Mouse (Mus musculus) stomach, embryonic 16.5 days (tissue): Measurements from ENCODE around the gene Prkg1. TPM values are rescaled to one million over a fixed set of nuclear protein-coding genes. Genes with fewer than 3 reads are reported as not detected.

Experiments
- ATAC-seq: fragments of 200-750 bp; cut with Nextera tagmentation; 2 replicates; pipeline ENCODE4 v1.8.0; 2017; ENCODE audit warnings: moderate number of reproducible peaks, moderate TSS enrichment; ENCODE audit not compliant: insufficient read depth, low FRiP score
- H3K27ac ChIP-seq: fragments of 300-500 bp; sonication (generic); 2 replicates; pipeline ENCODE4 v1.5.1; 2014; ENCODE audit warnings: low read length
- H3K27me3 ChIP-seq: fragments of 300-500 bp; sonication (generic); 2 replicates; pipeline ENCODE4 v1.6.1; 2014; ENCODE audit warnings: low read length, control low read depth, mixed read lengths; ENCODE audit not compliant: control insufficient read depth, insufficient read depth
- H3K36me3 ChIP-seq: fragments of 300-500 bp; sonication (generic); 2 replicates; pipeline ENCODE4 v1.6.1; 2014; ENCODE audit warnings: low read length; ENCODE audit not compliant: control insufficient read depth, insufficient read depth
- H3K4me1 ChIP-seq: fragments of 300-500 bp; sonication (generic); 2 replicates; pipeline ENCODE4 v1.6.1; 2014; ENCODE audit warnings: low read length, control low read depth, mixed read lengths; ENCODE audit not compliant: control insufficient read depth, insufficient read depth
- H3K4me2 ChIP-seq: fragments of 300-500 bp; sonication (generic); 2 replicates; pipeline ENCODE4 v1.6.1; 2014; ENCODE audit warnings: low read depth, low read length, mixed read lengths
- H3K4me3 ChIP-seq: fragments of 300-500 bp; sonication (generic); replicated peaks from 2 replicates; pipeline ENCODE4 v1.5.1; 2014; ENCODE audit warnings: mild to moderate bottlenecking, low read length
- H3K9ac ChIP-seq: fragments of 300-500 bp; sonication (generic); 2 replicates; pipeline ENCODE4 v1.6.1; 2014; ENCODE audit warnings: low read length
- H3K9me3 ChIP-seq: fragments of 300-500 bp; sonication (generic); replicated peaks from 2 replicates; pipeline ENCODE4 v1.6.1; 2016; ENCODE audit warnings: low read length, control low read depth; ENCODE audit not compliant: control insufficient read depth
- WGBS: fragments of 180-500 bp; shearing (Covaris S2); extraction: QIAGEN DNeasy Blood & Tissue Kit; methylation state at CpG from one replicate; pipeline ENCODE4 v1.1.7; 2014; 5-methylcytosine and 5-hydroxymethylcytosine counted together
- polyA plus RNA-seq: library from polyadenylated mRNA; unstranded; fragments of >200 nt; fragmentation: Nextera tagmentation; extraction: Ambion mirVana; gene quantifications from 2 replicates; pipeline ENCODE4 v1.2.1, GENCODE M21; 2015

Gene Prkg1
- polyA plus RNA-seq, 1 experiment from 2014 or later: 11.5 TPM

DNA sequence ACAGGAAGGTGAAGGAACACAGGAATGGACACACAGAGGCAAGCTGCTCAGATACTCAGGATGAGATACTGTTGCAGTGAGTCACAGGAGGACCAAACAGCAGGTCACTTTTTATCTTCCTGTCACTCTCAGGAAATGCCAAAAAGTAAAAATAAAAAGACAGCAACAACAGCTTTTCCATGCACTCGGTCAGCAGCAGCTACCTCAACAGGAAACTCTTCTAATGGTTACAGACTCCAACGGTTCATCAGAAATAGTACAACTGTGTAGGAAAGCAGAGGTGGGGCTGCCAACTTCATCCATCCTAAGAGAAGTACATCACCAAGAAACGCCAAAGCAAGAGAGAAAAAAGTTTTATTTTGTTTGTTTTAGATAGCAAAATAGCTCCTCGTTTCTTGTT is 234.9 kb downstream of the Prkg1 start:
- WGBS: 35% methylated on average over 4 of the region's 4 CpGs
- Histone ChIP-seq H3K4me3 (no peak overlapping the region), H3K4me2 (no peak overlapping the region), H3K9ac (no peak overlapping the region), H3K27me3 (no peaks in the 10 kb centered on the region), H3K9me3 (no peaks in the 10 kb centered on the region), H3K4me1 (peaks cover 9% of the 10 kb centered on the region; the same call in 1 of the 2 replicates), H3K36me3 (no peaks in the 10 kb centered on the region), H3K27ac (no peak overlapping the region)
- ATAC-seq: no peak

DNA sequence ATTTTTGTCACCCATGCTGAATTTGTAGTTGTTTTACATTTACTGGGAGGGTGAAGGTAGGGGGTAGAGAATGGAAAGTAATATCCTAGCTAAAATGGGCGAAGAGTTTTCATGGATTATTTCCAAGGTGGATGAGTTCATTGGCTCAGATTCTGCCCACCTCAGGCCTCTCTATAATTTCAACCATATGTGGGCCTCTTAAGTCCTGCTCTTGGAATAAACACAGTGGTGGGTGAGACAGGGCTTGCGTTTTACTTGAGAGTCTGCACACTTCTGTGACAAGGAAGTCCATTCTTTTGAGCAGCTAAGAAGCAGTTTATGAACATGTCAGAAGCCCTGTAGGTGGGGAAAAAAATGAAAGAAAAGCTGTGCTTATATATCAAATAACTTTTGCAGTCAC is 250.3 kb downstream of the Prkg1 start:
- no peak for ATAC-seq

GRCm38 (mm10) chr19:31507831-31508230 is 257.0 kb downstream of the Prkg1 start:
- WGBS: 67% methylated on average over 3 of the region's 3 CpGs

More for the DNA sequence above, 250.3 kb downstream of the Prkg1 start:
- Histone ChIP-seq H3K27me3 (no peaks in the 10 kb centered on the region), H3K9ac (no peak overlapping the region), H3K36me3 (no peaks in the 10 kb centered on the region), H3K4me1 (no peaks in the 10 kb centered on the region), H3K27ac (no peak overlapping the region), H3K9me3 (no peaks in the 10 kb centered on the region), H3K4me2 (no peak overlapping the region), H3K4me3 (no peak overlapping the region)
- WGBS: 62% methylated on average over 2 of the region's 2 CpGs

GRCm38 (mm10) chr19:31506296-31506695 is 258.5 kb downstream of the Prkg1 start:
- ATAC-seq: no peak
- 80% methylated on average over 2 of the region's 2 CpGs for WGBS
- Histone ChIP-seq H3K27me3 (no peaks in the 10 kb centered on the region), H3K4me1 (no peaks in the 10 kb centered on the region; the same call in 1 of the 2 replicates), H3K27ac (no peak overlapping the region), H3K36me3 (no peaks in the 10 kb centered on the region), H3K9ac (no peak overlapping the region), H3K9me3 (no peaks in the 10 kb centered on the region), H3K4me2 (no peak overlapping the region), H3K4me3 (no peak overlapping the region)

More at GRCm38 (mm10) chr19:31507831-31508230, 257.0 kb downstream of the Prkg1 start:
- Histone ChIP-seq H3K4me1 (no peaks in the 10 kb centered on the region; the same call in 1 of the 2 replicates), H3K27me3 (no peaks in the 10 kb centered on the region), H3K4me2 (no peak overlapping the region), H3K36me3 (no peaks in the 10 kb centered on the region), H3K4me3 (no peak overlapping the region), H3K27ac (no peak overlapping the region), H3K9ac (no peak overlapping the region), H3K9me3 (no peaks in the 10 kb centered on the region)
- ATAC-seq: no peak

DNA sequence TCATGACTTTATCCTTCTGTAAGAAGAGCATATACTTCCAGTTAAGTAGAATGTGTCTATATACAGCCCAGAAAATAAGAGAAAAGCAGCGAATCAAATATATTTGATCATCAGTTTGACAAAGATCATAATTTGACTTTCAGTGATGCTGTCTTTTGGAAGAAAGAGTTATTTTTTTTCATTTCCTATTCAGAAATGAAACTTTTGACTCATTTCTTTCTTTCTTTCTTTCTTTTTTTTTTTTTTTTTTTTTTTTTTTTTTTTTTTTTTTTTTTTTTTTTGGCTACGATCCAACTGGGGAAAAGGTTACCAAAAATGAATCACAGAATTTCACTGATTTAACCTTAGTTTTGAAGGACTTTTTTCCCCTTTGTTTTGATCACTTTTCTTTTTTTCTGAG is 259.8 kb downstream of the Prkg1 start:
- ATAC-seq: no peak
- H3K9me3 ChIP-seq: no peaks in the 10 kb centered on the region
- no peak overlapping the region for H3K4me2 ChIP-seq
- no peaks in the 10 kb centered on the region; the same call in 1 of the 2 replicates for H3K4me1 ChIP-seq
- H3K27ac ChIP-seq: no peak overlapping the region
- 95% methylated on average over 2 of the region's 2 CpGs for WGBS
- H3K9ac ChIP-seq: no peak overlapping the region
- no peaks in the 10 kb centered on the region for H3K27me3 ChIP-seq
- H3K36me3 ChIP-seq: no peaks in the 10 kb centered on the region
- no peak overlapping the region for H3K4me3 ChIP-seq

DNA sequence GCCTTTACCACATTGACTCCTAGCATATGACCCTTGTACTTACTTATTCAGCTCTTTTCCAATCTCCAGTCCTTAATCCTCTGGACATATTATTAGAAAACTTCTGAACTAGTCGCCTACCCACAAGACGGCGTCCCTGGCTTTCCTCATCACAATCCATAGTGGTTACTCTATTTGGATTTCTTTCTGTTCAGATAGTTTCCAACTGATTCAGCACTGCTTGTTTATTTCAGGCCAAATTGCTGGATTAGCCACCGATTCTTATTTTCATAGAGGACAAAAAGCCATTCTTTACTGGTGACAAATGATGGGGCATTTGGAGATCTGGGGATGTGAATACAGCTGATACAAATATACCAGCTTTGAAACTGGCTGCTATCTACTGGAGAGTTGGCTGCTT is 267.4 kb downstream of the Prkg1 start:
- H3K4me1 ChIP-seq: no peaks in the 10 kb centered on the region
- H3K4me3 ChIP-seq: no peak overlapping the region
- H3K27me3 ChIP-seq: no peaks in the 10 kb centered on the region
- H3K27ac ChIP-seq: no peak overlapping the region
- no peaks in the 10 kb centered on the region for H3K9me3 ChIP-seq
- ATAC-seq: no peak
- H3K9ac ChIP-seq: no peak overlapping the region
- no peak overlapping the region for H3K4me2 ChIP-seq
- 65% methylated on average over 4 of the region's 4 CpGs for WGBS
- H3K36me3 ChIP-seq: no peaks in the 10 kb centered on the region

DNA sequence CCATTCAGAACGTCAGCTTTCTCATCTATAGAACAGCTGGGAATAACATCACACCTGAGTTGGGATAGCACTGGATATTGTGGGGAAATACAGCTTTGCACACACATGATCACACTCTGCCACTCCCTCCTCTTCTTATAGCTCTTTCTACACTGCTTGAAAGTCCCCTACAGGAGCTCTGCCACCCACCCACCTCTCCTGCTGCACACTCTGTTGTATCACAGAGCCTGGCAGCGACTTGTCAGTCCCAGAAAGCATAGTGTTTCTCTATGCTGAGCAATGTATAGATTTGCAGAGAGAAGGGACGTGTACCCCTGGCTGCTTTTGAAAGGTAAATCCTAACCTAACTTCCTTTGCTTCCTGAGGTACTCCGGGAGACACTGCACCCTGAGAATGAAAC is 275.2 kb downstream of the Prkg1 start:
- Histone ChIP-seq H3K36me3 (no peaks in the 10 kb centered on the region), H3K27ac (no peak overlapping the region), H3K27me3 (no peaks in the 10 kb centered on the region), H3K9me3 (no peaks in the 10 kb centered on the region), H3K4me2 (no peak overlapping the region), H3K4me1 (no peaks in the 10 kb centered on the region), H3K9ac (no peak overlapping the region), H3K4me3 (no peak overlapping the region)
- WGBS: 44% methylated on average over 4 of the region's 4 CpGs
- no peak for ATAC-seq

GRCm38 (mm10) chr19:31471766-31472165 is 293.1 kb downstream of the Prkg1 start:
- Histone ChIP-seq H3K4me3 (no peak overlapping the region), H3K27me3 (no peaks in the 10 kb centered on the region), H3K36me3 (no peaks in the 10 kb centered on the region), H3K9ac (no peak overlapping the region), H3K27ac (no peak overlapping the region), H3K4me2 (no peak overlapping the region), H3K4me1 (no peaks in the 10 kb centered on the region), H3K9me3 (no peaks in the 10 kb centered on the region)
- WGBS: 54% methylated on average over 1 of the region's 1 CpGs
- ATAC-seq: no peak

- H3K9ac ChIP-seq: no peak overlapping the region
- H3K27me3 ChIP-seq: no peaks in the 10 kb centered on the region
- H3K4me3 ChIP-seq: no peak overlapping the region
- no peak for ATAC-seq
- H3K4me1 ChIP-seq: no peaks in the 10 kb centered on the region
- no peak overlapping the region for H3K4me2 ChIP-seq
- H3K9me3 ChIP-seq: no peaks in the 10 kb centered on the region
- H3K36me3 ChIP-seq: no peaks in the 10 kb centered on the region
- H3K27ac ChIP-seq: no peak overlapping the region
Measured at GRCm38 (mm10) chr19:31460188-31460587, 304.6 kb downstream of the Prkg1 start.

DNA sequence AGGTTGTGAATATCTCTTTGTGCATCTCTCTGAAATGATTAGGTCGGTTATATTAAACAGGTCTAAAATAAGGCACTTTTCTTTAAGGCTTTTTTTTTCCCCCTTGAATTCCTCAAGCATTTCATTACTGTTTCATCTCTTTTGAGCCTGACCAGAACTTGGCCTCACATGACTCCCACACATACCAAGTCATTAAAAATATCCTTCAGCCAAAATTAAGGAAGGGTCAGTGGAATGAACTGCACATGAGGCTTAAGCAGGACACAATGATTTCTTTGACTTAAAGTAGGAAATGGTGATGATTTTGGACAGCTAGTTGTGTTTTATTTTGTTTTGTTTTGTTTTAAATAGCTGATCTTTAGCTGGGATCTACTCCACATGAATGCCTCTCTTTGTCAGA is 320.7 kb downstream of the Prkg1 start:
- Histone ChIP-seq H3K4me3 (no peak overlapping the region), H3K4me2 (no peak overlapping the region), H3K27me3 (no peaks in the 10 kb centered on the region), H3K9me3 (no peaks in the 10 kb centered on the region), H3K27ac (no peak overlapping the region), H3K36me3 (no peaks in the 10 kb centered on the region), H3K4me1 (no peaks in the 10 kb centered on the region), H3K9ac (no peak overlapping the region)
- no peak for ATAC-seq
- 44% methylated on average over 1 of the region's 1 CpGs for WGBS
